Mouse (Mus musculus): ENCODE data around the gene Irf2.

DNA sequence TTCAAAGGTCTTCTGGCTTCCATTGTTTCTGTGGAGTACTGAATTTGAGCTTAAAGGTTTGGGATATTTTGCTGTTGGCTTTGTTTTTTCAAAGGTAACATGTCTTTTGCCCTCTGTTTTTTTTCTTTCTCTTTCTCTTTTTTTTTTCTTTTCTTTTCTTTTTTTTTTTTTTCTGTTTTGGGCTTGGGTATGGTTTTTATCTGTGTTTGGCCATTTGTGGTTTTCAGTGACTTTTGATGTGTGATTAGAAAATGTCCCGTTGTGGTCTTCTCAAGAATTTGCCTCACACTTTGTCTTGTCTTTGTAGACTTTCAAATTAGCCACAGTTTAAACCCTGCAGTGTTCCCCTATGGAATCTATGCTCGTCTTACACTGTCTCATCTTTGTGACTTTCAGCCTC, 45.5 kb downstream of the Irf2 start:
- TF ChIP-seq CHD2 (IDR thresholded peaks at IDR 0.05; ENCODE audit: low read depth, low read length), result no peak
- TF ChIP-seq MAFK (IDR thresholded peaks at IDR 0.05; ENCODE audit: insufficient read depth, low read depth, low read length), result no peak
- no peak for TF ChIP-seq ZC3H11A (IDR thresholded peaks at IDR 0.05; ENCODE audit: borderline replicate concordance, low read depth, low read length)
